Mouse (Mus musculus) MEL (cell line): Measurements from ENCODE around the gene D10Wsu102e.

ENCODE experiments used
- BHLHE40 ChIP-seq: IDR thresholded peaks from 2 replicates; pipeline ENCODE4 v1.6.1; 2012; ENCODE audit warnings: low read depth, mild to moderate bottlenecking, inconsistent platforms, low read length, improper control_type of control experiment, borderline replicate concordance
- CTCF ChIP-seq, 3 experiments: IDR thresholded peaks in 2 of 3; conservative IDR thresholded peaks in 1 of 3; 2 replicates each; pipeline ENCODE4 v1.5.1; 2011 to 2012; ENCODE audit warnings: low read length in 3 of 3, low read depth in 2 of 3, mild to moderate bottlenecking in 2 of 3, improper control_type of control experiment in 1 of 3, inconsistent platforms in 1 of 3, mixed read lengths in 1 of 3, moderate library complexity in 1 of 3; ENCODE audit not compliant: control insufficient read depth in 1 of 3, insufficient read depth in 1 of 3, poor library complexity in 1 of 3, severe bottlenecking in 1 of 3
- MAX ChIP-seq: IDR thresholded peaks from 2 replicates; pipeline ENCODE4 v1.6.1; 2011; ENCODE audit warnings: low read length, improper control_type of control experiment
- POLR2A ChIP-seq, 2 experiments: IDR thresholded peaks; 2 replicates each; pipeline ENCODE4 v1.6.1; 2011 to 2012; ENCODE audit warnings: low read length in 2 of 2, mild to moderate bottlenecking in 2 of 2, control low read depth in 1 of 2, improper control_type of control experiment in 1 of 2, low read depth in 1 of 2, moderate library complexity in 1 of 2; ENCODE audit not compliant: control insufficient read depth in 1 of 2, insufficient read depth in 1 of 2, poor library complexity in 1 of 2
- ZC3H11A ChIP-seq: IDR thresholded peaks from 2 replicates; pipeline ENCODE4 v1.6.1; 2012; ENCODE audit warnings: low read depth, mild to moderate bottlenecking, inconsistent platforms, low read length, improper control_type of control experiment
- ZMIZ1 ChIP-seq: IDR thresholded peaks from 2 replicates; pipeline ENCODE4 v1.6.1; 2012; ENCODE audit warnings: low read depth, mild to moderate bottlenecking, inconsistent platforms, low read length, improper control_type of control experiment, moderate library complexity
- ZNF384 ChIP-seq: IDR thresholded peaks from 2 replicates; pipeline ENCODE4 v1.6.1; 2012; ENCODE audit warnings: low read depth, mild to moderate bottlenecking, inconsistent platforms, low read length, improper control_type of control experiment

GRCm38 (mm10) chr10:83448582-83448981 lies 88.6 kb downstream of the D10Wsu102e start:
- TF ChIP-seq POLR2A (IDR thresholded peaks at IDR 0.05; ENCODE audit: control insufficient read depth in 1 of 2, insufficient read depth in 1 of 2, low read depth in 1 of 2, low read length in 2 of 2, poor library complexity in 1 of 2), result no peak
- no peak for TF ChIP-seq ZMIZ1
- no peak for TF ChIP-seq MAX
- TF ChIP-seq ZC3H11A, result no peak
- no peak for TF ChIP-seq BHLHE40
- TF ChIP-seq ZNF384, result no peak
- no peak for TF ChIP-seq CTCF (IDR thresholded peaks at IDR 0.05 in 2 of 3, conservative IDR thresholded peaks at IDR 0.05 in 1 of 3; ENCODE audit: control insufficient read depth in 1 of 3, insufficient read depth in 1 of 3, low read depth in 2 of 3, low read length in 3 of 3, poor library complexity in 1 of 3, severe bottlenecking in 1 of 3)
